Mouse (Mus musculus) embryonic fibroblast, embryonic 13.5 days (primary cell): ENCODE results near the gene Rln1. TPM values are rescaled to one million over a fixed set of nuclear protein-coding genes. Genes with fewer than 3 reads are reported as not detected.
A peak's percentile ranks its signal among the peaks of the same experiment; 100 is the strongest.

Experiments used
- H3K27ac ChIP-seq: 2 replicates; pipeline ENCODE4 v1.5.1; 2012; ENCODE audit warnings: low read length, control low read depth, inconsistent platforms; ENCODE audit not compliant: insufficient read depth
- H3K4me1 ChIP-seq: 2 replicates; pipeline ENCODE4 v1.6.1; 2011; ENCODE audit warnings: low read length; ENCODE audit not compliant: control insufficient read depth, insufficient read depth
- H3K4me3 ChIP-seq: 2 replicates; pipeline ENCODE4 v1.5.1; 2011; ENCODE audit warnings: mild to moderate bottlenecking, control low read depth, low read length; ENCODE audit not compliant: insufficient read depth
- CTCF ChIP-seq: IDR thresholded peaks from 2 replicates; pipeline ENCODE4 v1.5.1; 2011; ENCODE audit warnings: mild to moderate bottlenecking, control low read depth, low read length, moderate library complexity, borderline replicate concordance; ENCODE audit not compliant: insufficient read depth
- POLR2A ChIP-seq: IDR thresholded peaks from 2 replicates; pipeline ENCODE4 v1.6.1; 2011; ENCODE audit warnings: low read depth, mild to moderate bottlenecking, control low read depth, low read length, moderate library complexity
- polyA plus RNA-seq: library from polyadenylated mRNA; stranded (reverse); fragments of >200 nt; gene quantifications from 2 replicates; pipeline ENCODE4 v1.2.4, GENCODE M21; 2011; ENCODE audit warnings: low read depth; ENCODE audit not compliant: missing spikeins, insufficient read length

Gene Rln1
- polyA plus RNA-seq, 1 experiment = not detected

GRCm38 (mm10) chr19:29341029-29341428 is 6.6 kb upstream of the Rln1 start:
- TF ChIP-seq CTCF (no peak), POLR2A (no peak)
- H3K4me1 ChIP-seq = no peaks in the 10 kb centered on the region
- H3K27ac ChIP-seq = no peak overlapping the region
- no peak overlapping the region for H3K4me3 ChIP-seq

DNA sequence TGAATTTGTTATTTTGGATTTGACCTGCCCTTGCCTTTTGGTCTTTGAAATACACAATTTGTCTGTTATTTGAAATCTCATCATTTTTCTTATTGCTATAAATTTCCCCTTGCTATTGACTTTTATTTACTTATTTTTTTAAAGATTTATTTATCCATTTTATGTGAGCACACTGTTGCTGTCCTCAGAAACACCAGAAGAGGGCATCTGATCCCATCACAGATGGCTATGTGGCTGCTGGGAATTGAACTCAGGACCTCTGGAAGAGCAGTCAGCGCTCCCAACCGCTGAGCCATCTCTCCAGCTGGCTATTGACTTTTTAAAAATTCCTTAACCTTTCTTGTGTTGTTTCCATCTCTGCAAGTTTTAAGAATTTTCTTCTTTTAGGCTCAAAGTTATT is 2.2 kb upstream of the Rln1 start:
- Histone ChIP-seq H3K4me3 (no peak overlapping the region), H3K27ac (no peak overlapping the region), H3K4me1 (no peaks in the 10 kb centered on the region)
- TF ChIP-seq POLR2A (no peak), CTCF (no peak)

DNA sequence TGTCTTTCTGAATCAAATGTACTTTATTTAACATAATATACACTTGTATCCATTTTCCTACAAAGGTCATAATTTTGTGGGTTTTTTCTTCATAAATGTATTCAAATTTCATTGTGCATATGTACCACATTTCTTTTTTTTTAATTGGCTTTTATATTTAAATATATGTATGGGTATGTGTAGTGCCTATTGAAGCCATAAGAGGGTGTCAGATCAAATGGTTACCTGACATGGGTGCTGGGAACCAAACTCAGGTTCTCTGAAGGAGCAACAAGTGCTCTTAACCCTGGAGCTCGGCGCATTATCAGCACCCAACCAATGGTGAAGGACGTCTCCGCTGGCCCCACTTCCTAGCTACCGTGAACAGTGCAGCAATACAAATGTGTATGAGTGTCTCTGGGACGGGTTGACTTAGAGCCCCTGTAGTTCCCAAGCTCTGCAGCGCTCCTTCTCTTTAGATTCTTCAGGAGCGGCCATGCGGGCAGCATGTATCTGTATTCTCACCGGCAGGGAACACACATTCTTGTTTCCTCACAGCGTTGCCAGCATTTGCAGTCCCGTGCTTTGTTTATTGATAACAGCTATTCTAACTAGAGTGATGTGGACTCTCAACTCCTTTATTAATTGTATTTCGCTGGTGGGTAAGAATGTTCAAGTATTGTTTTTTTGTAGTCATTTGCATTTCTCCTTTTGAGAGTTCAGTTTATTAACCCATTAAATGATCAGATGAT is 7.5 kb downstream of the Rln1 start:
- Histone ChIP-seq H3K27ac (no peak overlapping the region), H3K4me1 (no peaks in the 10 kb centered on the region; the same call in 1 of the 2 replicates), H3K4me3 (no peak overlapping the region)
- no peak for TF ChIP-seq CTCF

DNA sequence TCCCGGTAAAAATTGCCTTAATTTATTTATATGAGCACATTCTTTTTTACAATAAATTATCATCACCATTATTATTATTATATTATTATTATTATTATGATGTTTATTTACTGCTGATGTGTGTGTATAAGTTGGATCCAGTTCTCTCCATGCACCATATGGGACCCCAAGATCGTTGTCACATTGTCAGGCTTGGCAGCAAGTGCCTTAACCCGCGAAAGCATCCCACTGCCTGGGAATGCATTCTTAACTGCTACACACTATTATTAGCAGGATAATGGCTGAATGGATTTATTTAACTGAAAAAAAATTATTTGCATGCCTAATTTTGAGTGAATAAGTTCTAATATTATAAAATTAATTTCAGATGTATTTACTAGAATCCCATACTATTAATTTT is 8.1 kb downstream of the Rln1 start:
- Histone ChIP-seq H3K4me3 (no peak overlapping the region), H3K4me1 (no peaks in the 10 kb centered on the region; the same call in 1 of the 2 replicates), H3K27ac (no peak overlapping the region)
- TF ChIP-seq POLR2A (no peak), CTCF (no peak)

DNA sequence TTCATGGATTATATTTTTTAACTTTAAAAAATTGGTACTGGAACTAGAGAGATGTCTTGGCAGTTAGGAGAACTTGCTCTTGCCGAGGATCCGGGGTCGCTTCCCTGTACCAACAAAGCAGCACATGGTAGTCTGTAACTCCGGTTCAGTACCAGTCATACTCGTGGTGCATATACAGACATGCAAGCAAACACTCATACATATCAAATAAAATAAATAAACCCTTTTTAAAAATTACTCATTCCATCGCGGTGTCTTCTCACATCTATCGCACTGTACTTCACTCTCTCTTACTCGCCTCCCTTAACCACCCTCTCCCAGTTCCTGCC is 8.7 kb downstream of the Rln1 start:
- H3K27ac ChIP-seq = no peak overlapping the region
- no peak for TF ChIP-seq POLR2A
- no peak for TF ChIP-seq CTCF
- H3K4me1 ChIP-seq = no peaks in the 10 kb centered on the region; the same call in 1 of the 2 replicates
- peak overlapping the region; percentile 2; the same call in 1 of the 2 replicates for H3K4me3 ChIP-seq

GRCm38 (mm10) chr19:29325053-29325851 is 9.2 kb downstream of the Rln1 start, which contains the start of gene Insl6:
Insl6 (minus strand) TSS chr19:29325356.
- Histone ChIP-seq H3K4me1 (no peaks in the 10 kb centered on the region; the same call in 1 of the 2 replicates), H3K4me3 (peak within 1 kb of the TSS; percentile 49), H3K27ac (no peak within 1 kb of the TSS)
- TF ChIP-seq POLR2A (peak; percentile 81), CTCF (no peak)

DNA sequence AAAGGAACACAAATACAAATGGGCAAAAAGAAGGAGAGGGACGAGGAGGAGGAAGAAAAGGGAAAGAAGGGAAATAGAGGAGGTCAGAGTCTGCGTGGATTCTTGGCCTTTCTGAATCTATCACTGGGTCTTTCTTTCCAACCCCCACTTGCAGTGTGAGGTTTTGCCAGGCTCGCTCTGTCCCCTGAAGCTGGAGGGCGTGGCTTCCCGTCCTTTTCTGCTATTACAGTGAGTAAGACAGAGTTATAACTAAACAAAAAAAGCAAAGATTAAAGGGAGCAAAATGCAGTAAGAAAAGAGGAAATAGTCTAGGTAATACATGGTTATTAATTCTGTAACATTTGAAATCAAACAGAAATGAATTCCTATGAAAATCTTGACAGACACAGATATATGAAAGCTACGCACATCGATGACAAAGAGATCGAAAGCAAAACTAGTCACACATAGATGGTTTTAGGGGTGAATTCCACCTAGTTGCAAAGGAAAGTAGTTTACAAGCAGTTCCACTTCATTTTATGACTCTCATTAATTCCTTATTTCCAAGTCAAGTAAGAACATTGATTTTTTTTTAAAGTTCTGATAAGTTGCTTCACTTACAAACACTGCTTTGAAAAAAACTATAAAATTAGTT is 10.9 kb downstream of the Rln1 start:
- no peak for TF ChIP-seq POLR2A
- Histone ChIP-seq H3K27ac (no peak overlapping the region), H3K4me3 (no peak overlapping the region), H3K4me1 (no peaks in the 10 kb centered on the region; the same call in 1 of the 2 replicates)

DNA sequence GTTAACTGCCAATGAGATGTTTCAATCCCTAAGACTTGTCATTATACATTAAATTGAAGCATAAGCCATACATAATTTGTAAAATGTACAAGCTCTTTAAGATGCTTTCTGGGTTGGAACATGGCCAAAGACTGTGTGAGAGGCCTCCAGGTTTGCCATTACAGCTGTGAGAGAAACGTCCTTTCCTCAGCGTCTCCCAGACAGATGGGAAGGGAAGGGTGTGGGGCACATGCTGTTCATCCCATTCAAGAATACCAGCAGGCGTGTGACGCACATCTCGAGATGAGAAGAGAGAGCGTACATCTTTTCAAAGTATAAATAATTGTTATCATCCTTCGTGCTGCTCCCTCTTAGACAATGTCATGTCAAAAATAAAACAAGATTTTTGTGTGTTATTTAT is 21.8 kb downstream of the Rln1 start:
- Histone ChIP-seq H3K4me3 (no peak overlapping the region), H3K27ac (no peak overlapping the region), H3K4me1 (no peaks in the 10 kb centered on the region)
- TF ChIP-seq CTCF (no peak), POLR2A (no peak)

GRCm38 (mm10) chr19:29311791-29312190 is 22.7 kb downstream of the Rln1 start:
- H3K4me1 ChIP-seq = no peaks in the 10 kb centered on the region
- no peak overlapping the region for H3K4me3 ChIP-seq
- TF ChIP-seq POLR2A (no peak), CTCF (no peak)
- no peak overlapping the region for H3K27ac ChIP-seq

DNA sequence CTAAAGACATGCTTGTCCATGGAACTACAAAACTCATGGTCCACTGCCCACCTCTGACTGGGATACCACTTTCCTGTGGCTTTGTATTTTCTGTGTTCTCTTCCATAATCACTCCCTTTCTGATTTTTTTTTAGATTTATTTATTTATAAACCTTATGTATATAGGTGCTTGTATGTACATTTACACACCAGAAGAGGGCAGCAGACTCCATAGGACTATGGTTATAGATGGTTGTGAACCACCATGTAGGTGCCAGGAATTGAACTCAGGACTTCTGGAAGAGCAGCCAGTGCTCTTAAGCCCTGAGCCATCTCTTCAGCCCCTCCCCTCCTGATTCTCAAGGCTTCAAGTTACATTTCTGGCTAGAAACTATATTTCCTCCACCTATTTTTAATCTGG is 25.6 kb downstream of the Rln1 start:
- H3K4me3 ChIP-seq = no peak overlapping the region
- H3K4me1 ChIP-seq = no peaks in the 10 kb centered on the region
- no peak for TF ChIP-seq CTCF
- TF ChIP-seq POLR2A = no peak
- H3K27ac ChIP-seq = no peak overlapping the region
